Mouse (Mus musculus): ENCODE data around the gene Rbm26. TPM values are rescaled to one million over a fixed set of nuclear protein-coding genes. Genes with fewer than 3 reads are reported as not detected.

Gene Rbm26
- polyA plus RNA-seq, 1 experiment from 2014 or later, result 19.2 TPM

DNA sequence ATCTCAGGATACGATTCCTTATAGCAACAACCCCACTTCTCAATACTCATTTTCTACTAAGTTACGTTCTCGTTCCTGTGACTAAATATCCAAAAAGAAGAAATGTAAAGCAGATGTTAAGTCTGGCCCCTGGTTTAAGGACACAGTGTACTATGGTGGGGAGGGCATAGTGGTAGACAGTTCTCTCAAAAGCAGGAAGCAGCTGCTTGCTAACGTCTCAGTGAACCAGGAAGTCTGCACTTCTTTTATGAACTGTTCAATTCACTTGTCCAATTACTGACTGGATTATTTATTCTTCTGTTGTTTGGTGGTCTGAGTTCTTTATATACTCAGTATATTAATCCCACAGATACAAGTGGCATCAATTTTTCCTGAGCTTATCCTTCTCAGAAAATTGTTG lies 12.3 kb downstream of the Rbm26 start:
- H3K4me3 ChIP-seq, result no peak overlapping the region
- H3K9me3 ChIP-seq (replicated peaks), result no peaks in the 10 kb centered on the region
- H3K4me2 ChIP-seq, result no peak overlapping the region
- H3K9ac ChIP-seq, result no peak overlapping the region
- peaks cover 3% of the 10 kb centered on the region for H3K36me3 ChIP-seq
- H3K27me3 ChIP-seq (replicated peaks), result no peaks in the 10 kb centered on the region
- peaks cover 19% of the 10 kb centered on the region for H3K4me1 ChIP-seq
- no peak overlapping the region for H3K27ac ChIP-seq
- no peak for ATAC-seq
- WGBS (ENCODE audit: insufficient replicate concordance), result 62% methylated on average over 4 of the region's 4 CpGs

DNA sequence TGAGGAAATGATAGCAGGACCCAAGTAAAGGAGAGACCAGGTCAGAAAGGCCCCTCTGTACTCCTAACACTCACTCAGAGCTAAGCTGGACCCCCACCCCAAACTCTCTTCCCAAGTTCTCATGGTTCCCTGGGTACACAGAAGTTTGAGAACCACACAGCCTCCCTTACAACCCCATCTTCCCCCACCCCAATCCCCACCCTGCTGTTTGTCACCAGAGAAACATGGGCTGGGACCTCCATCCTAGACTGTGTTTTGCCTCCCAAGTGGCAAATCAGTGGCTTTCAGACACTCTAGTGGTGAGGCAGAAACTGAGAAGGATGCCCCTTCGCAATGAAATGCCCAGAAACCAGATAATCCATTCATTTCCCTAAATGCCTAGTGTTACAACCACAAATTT lies 15.8 kb downstream of the Rbm26 start:
- H3K27ac ChIP-seq, result no peak overlapping the region
- H3K9me3 ChIP-seq (replicated peaks), result no peaks in the 10 kb centered on the region
- H3K4me1 ChIP-seq, result peaks cover 8% of the 10 kb centered on the region
- no peak for ATAC-seq
- no peak overlapping the region for H3K9ac ChIP-seq
- H3K27me3 ChIP-seq (replicated peaks), result no peaks in the 10 kb centered on the region
- peaks cover 31% of the 10 kb centered on the region for H3K36me3 ChIP-seq
- no peak overlapping the region for H3K4me3 ChIP-seq
- H3K4me2 ChIP-seq, result no peak overlapping the region
- WGBS (ENCODE audit: insufficient replicate concordance), result 91% methylated on average over 1 of the region's 1 CpGs

DNA sequence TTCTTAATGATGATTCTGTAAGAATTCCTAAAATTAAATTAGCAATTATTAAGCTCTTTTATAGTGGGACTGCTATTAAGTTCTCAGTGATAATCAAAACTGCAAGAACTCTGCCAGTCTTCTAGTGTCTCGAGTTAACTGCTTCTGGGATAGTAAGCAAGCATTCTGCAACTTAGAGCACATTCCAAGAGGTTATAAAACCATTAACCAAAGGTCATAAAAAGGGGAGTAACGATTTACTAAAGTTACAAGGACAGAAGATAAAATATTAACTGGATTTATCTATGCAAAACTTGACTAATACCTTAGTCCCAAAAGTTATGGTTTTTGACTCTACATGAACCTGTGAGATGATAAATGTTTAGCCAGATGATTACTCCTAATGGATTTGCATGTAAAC lies 18.6 kb downstream of the Rbm26 start:
- ATAC-seq, result no peak
- no peaks in the 10 kb centered on the region for H3K27me3 ChIP-seq (replicated peaks)

DNA sequence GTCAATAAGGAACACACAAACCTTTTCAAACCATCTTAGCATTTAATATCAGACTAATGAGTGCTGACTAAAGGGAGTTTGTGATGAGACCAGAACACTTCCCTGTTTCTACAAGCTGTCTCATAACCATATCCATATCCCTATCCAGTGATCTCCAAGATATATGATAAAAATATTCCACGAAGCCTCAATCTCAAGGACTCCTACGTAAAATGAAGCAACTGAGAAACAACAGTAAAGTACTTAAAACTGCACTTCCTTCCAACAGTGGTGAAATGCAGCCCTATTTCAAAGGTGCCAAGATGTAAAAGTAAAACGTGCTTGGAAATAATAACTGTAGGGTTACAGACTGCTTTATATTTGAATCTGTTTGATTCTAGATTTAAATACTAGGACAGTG lies 43.1 kb downstream of the Rbm26 start:
- no peak for ATAC-seq
- Histone ChIP-seq H3K27me3 (replicated peaks) (no peaks in the 10 kb centered on the region), H3K4me3 (no peak overlapping the region), H3K36me3 (peaks cover 35% of the 10 kb centered on the region), H3K27ac (no peak overlapping the region), H3K9ac (no peak overlapping the region), H3K4me1 (no peaks in the 10 kb centered on the region), H3K9me3 (replicated peaks) (no peaks in the 10 kb centered on the region), H3K4me2 (no peak overlapping the region)
- 87% methylated on average over 3 of the region's 3 CpGs for WGBS (ENCODE audit: insufficient replicate concordance)

More for the DNA sequence above, 18.6 kb downstream of the Rbm26 start:
- H3K36me3 ChIP-seq, result peaks cover 40% of the 10 kb centered on the region
- WGBS (ENCODE audit: insufficient replicate concordance), result 69% methylated on average over 2 of the region's 2 CpGs
- H3K9ac ChIP-seq, result no peak overlapping the region
- H3K4me3 ChIP-seq, result no peak overlapping the region
- H3K4me2 ChIP-seq, result no peak overlapping the region
- H3K4me1 ChIP-seq, result no peaks in the 10 kb centered on the region
- H3K9me3 ChIP-seq (replicated peaks), result no peaks in the 10 kb centered on the region
- H3K27ac ChIP-seq, result no peak overlapping the region

DNA sequence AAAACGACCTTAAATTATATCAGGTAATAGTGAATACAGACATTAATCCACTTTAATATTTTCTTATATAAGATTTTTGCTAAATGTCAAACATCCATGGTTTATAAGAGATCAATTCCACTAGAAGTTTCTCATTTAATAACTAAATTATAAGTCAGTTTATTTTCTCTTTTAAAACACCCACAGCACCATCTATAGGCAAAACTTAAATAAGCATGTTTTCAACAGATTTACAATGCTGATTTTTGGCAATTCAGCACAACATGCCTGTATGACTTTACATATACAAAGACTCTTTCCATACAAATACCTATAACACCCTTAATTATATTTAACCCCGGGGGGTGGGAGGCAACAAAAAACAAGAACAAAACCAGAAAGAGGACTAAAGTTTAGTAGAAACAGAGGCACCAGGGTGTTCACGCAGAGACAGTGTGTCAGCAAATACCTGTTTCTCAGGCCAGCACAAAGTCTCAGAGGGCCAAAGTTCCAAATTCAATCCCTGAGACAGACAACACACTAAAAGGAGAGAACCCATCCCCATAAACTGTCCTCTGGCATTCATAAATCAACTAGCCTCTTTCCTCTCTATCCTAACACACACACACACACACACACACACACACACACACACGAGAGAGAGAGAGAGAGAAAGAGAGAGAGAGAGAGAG lies 49.3 kb downstream of the Rbm26 start:
- H3K4me2 ChIP-seq, result no peak overlapping the region
- H3K36me3 ChIP-seq, result peaks cover 62% of the 10 kb centered on the region
- no peak for ATAC-seq

DNA sequence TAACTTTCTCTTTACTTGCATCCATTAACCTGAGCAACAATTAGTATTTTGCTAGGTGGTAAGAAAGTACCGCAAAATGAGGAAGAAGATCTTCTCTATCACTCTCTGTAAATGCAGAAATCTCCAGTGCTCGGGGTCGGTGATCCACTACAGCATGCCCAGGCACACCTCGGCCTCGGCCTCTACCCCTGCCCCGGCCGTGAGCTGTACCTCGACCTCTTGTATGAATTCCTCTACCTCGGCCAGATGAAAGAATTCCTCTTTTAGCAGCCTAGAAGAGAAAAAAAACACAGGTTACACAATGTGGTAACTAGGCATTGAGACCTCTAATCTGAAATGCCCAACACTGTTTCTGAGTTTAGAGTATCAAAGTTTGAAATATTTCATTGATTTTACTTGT lies 52.6 kb downstream of the Rbm26 start:
- H3K36me3 ChIP-seq, result peaks cover 65% of the 10 kb centered on the region
- H3K27ac ChIP-seq, result no peak overlapping the region
- H3K9ac ChIP-seq, result no peak overlapping the region
- H3K27me3 ChIP-seq (replicated peaks), result no peaks in the 10 kb centered on the region
- no peak overlapping the region for H3K4me2 ChIP-seq
- no peak for ATAC-seq
- WGBS (ENCODE audit: insufficient replicate concordance), result 83% methylated on average over 9 of the region's 9 CpGs
- no peak overlapping the region for H3K4me3 ChIP-seq
- H3K9me3 ChIP-seq (replicated peaks), result no peaks in the 10 kb centered on the region
- H3K4me1 ChIP-seq, result no peaks in the 10 kb centered on the region

More for the DNA sequence above, 49.3 kb downstream of the Rbm26 start:
- Histone ChIP-seq H3K27me3 (replicated peaks) (no peaks in the 10 kb centered on the region), H3K27ac (no peak overlapping the region), H3K9ac (no peak overlapping the region), H3K9me3 (replicated peaks) (no peaks in the 10 kb centered on the region), H3K4me1 (no peaks in the 10 kb centered on the region), H3K4me3 (no peak overlapping the region)
- 69% methylated on average over 3 of the region's 4 CpGs for WGBS (ENCODE audit: insufficient replicate concordance)

DNA sequence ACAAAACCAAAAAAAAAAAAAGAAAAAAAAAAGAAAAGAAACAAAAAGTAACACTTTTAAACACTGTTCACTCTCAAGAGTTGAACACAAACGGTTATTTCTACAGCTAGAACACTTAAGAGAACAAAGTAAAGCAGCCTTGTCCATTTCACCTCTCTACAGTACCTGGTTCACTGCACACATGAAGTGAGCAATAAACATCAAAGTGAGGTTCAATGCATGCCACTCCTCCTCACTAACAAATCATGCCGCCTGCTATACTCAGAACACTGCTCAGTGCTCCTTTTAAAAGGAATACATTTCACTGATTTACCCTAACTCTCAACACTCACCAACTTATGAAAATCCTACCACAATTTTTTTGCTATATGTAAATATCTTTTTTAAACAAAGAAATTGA lies 61.7 kb downstream of the Rbm26 start:
- no peak overlapping the region for H3K4me2 ChIP-seq
- no peaks in the 10 kb centered on the region for H3K4me1 ChIP-seq
- no peak overlapping the region for H3K27ac ChIP-seq
- H3K9me3 ChIP-seq (replicated peaks), result no peaks in the 10 kb centered on the region
- WGBS (ENCODE audit: insufficient replicate concordance), result 80% methylated on average over 2 of the region's 2 CpGs
- no peak overlapping the region for H3K4me3 ChIP-seq
- no peak for ATAC-seq
- H3K36me3 ChIP-seq, result peaks cover 27% of the 10 kb centered on the region
- no peak overlapping the region for H3K9ac ChIP-seq
- no peaks in the 10 kb centered on the region for H3K27me3 ChIP-seq (replicated peaks)

DNA sequence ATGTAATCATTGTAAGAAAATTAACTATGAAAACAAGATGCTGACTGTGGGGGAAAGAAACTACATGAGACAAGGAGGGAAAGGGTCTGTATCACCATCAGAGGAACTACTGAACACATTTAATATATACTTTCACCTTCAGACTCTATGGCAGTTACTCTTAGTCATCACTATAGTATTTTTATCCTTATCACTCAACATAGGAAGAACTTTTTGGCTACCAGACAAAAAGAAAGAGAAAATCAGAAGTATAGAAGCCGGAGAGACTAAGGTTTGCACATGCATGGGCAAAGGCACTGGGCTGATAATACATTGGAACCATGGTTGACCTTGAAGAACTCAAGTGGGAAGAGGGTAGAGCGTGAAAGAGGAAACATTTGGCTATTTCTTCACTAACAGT lies 70.9 kb downstream of the Rbm26 start:
- Histone ChIP-seq H3K27me3 (replicated peaks) (no peaks in the 10 kb centered on the region), H3K36me3 (0 out of 2 replicates have a peak, but pooled peaks cover 6% of the 10 kb centered on the region), H3K4me1 (no peaks in the 10 kb centered on the region), H3K9me3 (replicated peaks) (no peaks in the 10 kb centered on the region), H3K9ac (no peak overlapping the region), H3K4me2 (no peak overlapping the region), H3K27ac (no peak overlapping the region), H3K4me3 (no peak overlapping the region)
- WGBS (ENCODE audit: insufficient replicate concordance), result 83% methylated on average over 2 of the region's 2 CpGs
- no peak for ATAC-seq

DNA sequence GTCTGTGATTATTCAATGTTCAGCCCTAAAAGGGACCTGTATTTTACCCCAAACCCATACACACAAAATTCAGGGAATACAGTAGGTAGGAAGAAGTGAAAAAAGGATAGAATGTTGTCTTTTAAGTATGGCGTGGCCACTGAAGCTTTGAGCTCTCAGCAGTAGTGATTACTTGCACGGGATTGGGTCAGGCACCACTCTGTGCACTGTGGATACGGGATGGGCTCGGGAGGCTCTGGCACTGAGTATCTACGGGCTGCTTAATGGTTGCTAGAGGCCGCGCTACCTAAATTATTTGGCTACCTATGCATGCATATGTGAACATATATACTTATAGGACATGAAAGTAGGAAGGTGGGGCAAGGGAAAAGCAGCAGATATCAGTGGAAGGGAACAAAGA lies 78.3 kb downstream of the Rbm26 start:
- WGBS (ENCODE audit: insufficient replicate concordance), result 72% methylated on average over 7 of the region's 7 CpGs
- H3K9me3 ChIP-seq (replicated peaks), result no peaks in the 10 kb centered on the region

DNA sequence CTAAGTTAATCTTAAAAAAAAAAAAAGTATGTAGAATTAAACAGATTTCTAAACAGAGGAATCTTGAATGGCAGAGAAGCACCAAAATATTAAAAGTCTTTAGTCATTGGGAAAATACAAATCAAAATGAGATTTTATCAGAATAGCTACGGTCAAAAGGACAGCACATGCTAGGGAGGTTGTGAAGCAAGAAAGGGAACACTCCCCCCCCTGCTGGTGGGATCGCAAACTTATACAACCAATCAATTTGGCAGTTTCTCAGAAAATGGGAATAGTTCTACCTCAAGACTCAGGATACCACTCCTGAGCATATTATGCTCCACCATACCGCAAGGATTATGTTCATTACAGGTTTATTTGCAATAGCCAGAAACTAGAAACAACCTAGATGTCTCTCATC lies 80.9 kb downstream of the Rbm26 start:
- Histone ChIP-seq H3K9me3 (replicated peaks) (no peaks in the 10 kb centered on the region), H3K36me3 (no peaks in the 10 kb centered on the region), H3K27ac (no peak overlapping the region), H3K4me2 (no peak overlapping the region), H3K27me3 (replicated peaks) (no peaks in the 10 kb centered on the region), H3K4me3 (no peak overlapping the region), H3K4me1 (no peaks in the 10 kb centered on the region), H3K9ac (no peak overlapping the region)
- 33% methylated on average over 3 of the region's 3 CpGs for WGBS (ENCODE audit: insufficient replicate concordance)
- no peak for ATAC-seq

More for the DNA sequence above, 78.3 kb downstream of the Rbm26 start:
- no peak for ATAC-seq
- H3K4me2 ChIP-seq, result no peak overlapping the region
- H3K4me3 ChIP-seq, result no peak overlapping the region
- no peaks in the 10 kb centered on the region for H3K36me3 ChIP-seq
- H3K27me3 ChIP-seq (replicated peaks), result no peaks in the 10 kb centered on the region
- H3K27ac ChIP-seq, result no peak overlapping the region
- no peaks in the 10 kb centered on the region for H3K4me1 ChIP-seq
- no peak overlapping the region for H3K9ac ChIP-seq

DNA sequence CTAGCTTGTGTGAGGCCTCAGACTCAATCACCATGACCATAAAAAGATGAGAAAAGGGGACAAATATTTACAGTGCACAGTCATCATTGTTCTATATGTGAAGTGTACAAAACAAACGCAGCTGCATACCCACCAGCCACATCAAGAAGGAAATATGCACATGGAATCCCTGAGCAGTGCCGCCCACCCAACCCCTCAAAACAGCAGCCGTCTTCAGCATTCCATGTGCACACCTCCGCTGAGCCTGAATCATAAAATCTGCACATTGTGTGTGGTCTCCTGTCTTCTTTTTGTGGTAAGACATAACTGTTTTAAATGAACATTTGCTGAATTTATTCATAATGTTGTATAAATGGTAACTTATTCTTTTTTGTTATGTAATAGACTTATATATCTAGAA lies 90.1 kb downstream of the Rbm26 start:
- Histone ChIP-seq H3K36me3 (no peaks in the 10 kb centered on the region), H3K9ac (no peak overlapping the region), H3K4me3 (no peak overlapping the region), H3K4me2 (no peak overlapping the region), H3K9me3 (replicated peaks) (no peaks in the 10 kb centered on the region), H3K27me3 (replicated peaks) (no peaks in the 10 kb centered on the region), H3K4me1 (no peaks in the 10 kb centered on the region), H3K27ac (no peak overlapping the region)
- WGBS (ENCODE audit: insufficient replicate concordance), result 76% methylated on average over 4 of the region's 4 CpGs
- no peak for ATAC-seq

DNA sequence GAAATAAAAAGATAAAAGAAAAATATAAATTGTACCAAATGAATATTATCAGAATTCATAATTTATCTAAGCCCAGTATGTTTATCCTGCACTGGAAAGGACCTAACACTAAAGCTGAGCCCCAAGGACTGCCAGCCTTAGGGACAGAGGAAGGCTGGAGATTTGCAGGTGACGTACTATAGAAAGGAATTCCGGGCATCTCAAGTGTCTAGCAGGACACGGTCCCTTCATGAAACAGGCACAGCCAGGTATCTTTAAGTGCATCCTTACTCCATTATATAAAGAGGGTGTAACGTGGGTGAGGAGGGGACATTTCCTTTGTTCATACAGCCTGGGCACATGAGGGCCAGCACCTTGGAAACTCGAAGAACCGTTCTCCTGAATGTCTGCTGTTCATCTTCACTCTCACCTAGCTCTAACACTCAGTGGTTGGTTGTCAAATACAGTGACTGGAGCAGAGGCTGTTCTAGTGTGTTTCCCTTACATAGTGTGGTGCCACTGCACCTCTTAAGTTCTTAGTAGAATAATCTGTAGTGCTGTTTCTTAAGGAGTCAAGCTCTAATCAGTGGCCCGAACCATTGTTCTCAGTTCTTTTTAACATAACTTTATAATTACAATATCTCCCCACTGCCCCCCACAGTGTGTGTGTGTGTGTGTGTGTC lies 91.7 kb downstream of the Rbm26 start:
- Histone ChIP-seq H3K27ac (no peak overlapping the region), H3K36me3 (no peaks in the 10 kb centered on the region), H3K4me2 (no peak overlapping the region), H3K4me3 (no peak overlapping the region), H3K9me3 (replicated peaks) (no peaks in the 10 kb centered on the region), H3K27me3 (replicated peaks) (no peaks in the 10 kb centered on the region), H3K4me1 (no peaks in the 10 kb centered on the region), H3K9ac (no peak overlapping the region)
- 66% methylated on average over 7 of the region's 7 CpGs for WGBS (ENCODE audit: insufficient replicate concordance)
- no peak for ATAC-seq

Measured in liver, embryonic 12.5 days (tissue).